Mouse (Mus musculus) megakaryocyte, embryonic 14.5 days (primary cell): Measurements from ENCODE around the gene Cela3b.

Experiments
- FLI1 ChIP-seq: IDR thresholded peaks from 2 replicates; pipeline ENCODE4 v1.6.1; 2012; ENCODE audit warnings: low read length, inconsistent platforms, mixed read lengths
- GATA1 ChIP-seq: IDR thresholded peaks from 3 replicates; pipeline ENCODE4 v1.6.1; 2012; ENCODE audit warnings: mixed read lengths, low read length, inconsistent platforms, borderline replicate concordance

DNA sequence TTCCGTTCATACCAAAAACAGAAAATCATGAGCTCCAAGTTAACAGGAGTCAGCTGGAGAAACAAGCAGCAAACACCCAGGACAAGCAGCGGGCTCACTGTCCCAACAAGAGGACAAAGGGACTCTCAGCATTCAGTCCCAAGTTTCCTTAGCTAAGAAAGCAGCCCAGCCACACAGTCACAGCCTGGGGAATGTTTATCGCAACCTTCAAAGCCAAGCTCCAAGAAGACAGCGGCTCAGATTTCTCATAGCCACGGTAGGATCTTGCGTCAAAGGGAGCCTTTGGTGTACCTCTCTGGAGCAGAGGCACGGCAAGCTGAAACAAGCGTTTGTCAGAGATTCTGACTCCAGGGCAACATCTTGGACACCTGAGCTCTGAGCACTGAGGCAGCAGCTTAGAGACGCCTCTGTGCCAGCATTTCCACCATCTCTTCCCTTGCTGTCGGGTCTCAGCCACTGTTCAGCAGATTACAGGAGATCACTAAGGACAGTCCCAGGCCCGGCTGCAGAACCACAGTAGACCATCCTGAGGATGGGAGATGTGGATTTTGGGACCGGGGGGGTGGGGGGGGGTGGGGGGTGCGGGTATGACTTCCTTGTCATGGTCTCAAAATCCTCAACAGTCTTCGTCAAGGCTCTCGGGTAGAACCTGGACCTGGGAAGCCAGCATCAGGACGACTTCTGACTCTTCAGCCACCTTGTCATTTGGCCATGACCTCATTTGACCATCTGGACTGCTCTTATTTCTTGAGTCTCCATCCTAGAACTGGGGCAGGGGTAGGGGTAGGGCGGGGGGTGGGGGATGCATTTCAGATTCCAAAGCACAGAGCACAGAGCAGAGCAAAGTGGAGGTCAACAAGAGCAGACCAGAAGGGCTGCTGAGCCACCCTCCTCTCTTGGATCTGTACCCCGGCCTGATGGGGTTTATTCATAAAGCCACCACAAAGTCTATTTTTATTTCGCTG is 54.7 kb downstream of the Cela3b start:
- TF ChIP-seq GATA1, result no peak
- no peak for TF ChIP-seq FLI1
